Mouse (Mus musculus): Measurements from ENCODE around the gene Prss57.

DNA sequence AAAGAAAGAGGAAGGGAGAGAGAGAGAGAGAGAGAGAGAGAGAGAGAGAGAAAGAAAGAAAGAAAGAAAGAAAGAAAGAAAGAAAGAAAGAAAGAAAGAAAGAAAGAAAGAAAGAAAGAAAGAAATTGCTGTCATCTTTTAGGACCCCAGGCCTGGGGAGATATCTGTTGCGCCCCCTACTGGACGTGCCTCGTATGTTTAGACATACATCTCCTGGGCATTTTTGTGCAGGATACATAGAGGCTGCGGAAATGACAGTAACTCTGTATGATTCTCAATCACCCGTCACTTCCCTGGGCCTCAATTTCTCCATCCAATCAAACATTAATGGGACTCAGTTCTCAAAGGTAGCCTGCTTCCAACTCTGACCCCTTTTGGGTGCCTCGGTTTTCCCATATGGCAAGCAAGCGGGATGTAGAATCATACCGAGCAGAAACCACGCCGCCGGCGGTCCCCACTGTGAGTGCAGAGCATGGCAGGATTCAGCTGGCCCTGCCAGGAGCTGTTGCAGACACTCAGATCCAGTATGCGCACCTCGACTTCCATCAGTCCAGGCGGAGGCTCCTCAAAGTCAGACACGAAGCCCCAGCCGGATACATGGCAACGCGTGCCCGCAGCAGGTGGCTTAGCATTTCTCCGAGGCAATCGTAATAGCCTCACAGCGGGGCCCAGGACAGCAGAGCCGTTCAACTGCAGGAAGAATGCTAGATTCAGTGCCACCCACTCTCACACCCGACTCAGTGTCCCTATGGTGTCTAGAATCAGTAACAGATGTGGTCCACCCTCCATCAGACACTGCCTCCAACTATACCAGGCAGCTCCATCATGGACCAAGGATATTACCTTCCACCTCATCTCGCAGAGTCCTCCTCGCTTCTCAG lies 6.6 kb downstream of the Prss57 start:
- TF ChIP-seq GATA1 (IDR thresholded peaks at IDR 0.05; ENCODE audit: low read depth, low read length) (no peak), CTCF (IDR thresholded peaks at IDR 0.05 in 2 of 3, conservative IDR thresholded peaks at IDR 0.05 in 1 of 3; ENCODE audit: control insufficient read depth in 1 of 3, insufficient read depth in 1 of 3, low read depth in 2 of 3, low read length in 3 of 3, poor library complexity in 1 of 3, severe bottlenecking in 1 of 3) (peak; percentile 70 to 76 (median 74))

Data from MEL (cell line).